Mouse (Mus musculus): ENCODE measurements around the gene Fcgr2b. TPM values are rescaled to one million over a fixed set of nuclear protein-coding genes. Genes with fewer than 3 reads are reported as not detected.

Fcgr2b gene
- polyA plus RNA-seq, 1 experiment from 2014 or later: 1.4 TPM

DNA sequence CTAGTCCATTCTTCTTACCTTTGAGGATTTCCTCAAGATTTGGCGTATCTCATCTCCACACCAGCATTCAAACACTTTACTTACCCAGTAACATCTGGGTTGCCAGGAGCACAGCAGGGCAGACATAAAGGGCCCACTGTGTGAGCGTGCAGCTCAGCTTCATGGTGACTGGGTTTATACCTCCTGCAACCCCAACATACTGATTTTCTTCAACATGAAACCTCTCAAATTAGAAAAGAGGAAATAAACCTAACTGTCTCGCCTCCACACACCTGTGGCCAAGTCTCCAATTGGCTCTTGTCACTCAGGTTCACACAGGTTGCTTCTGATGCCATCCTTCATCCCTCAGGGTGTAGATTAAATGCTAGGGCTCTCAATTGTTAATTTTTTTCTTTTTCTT is 49.0 kb downstream of the Fcgr2b start, which contains the start of gene Fcrla:
Gene Fcrla (minus strand): TSS at position 206 of the 400 bp plus-strand sequence.
- H3K27me3 ChIP-seq (ENCODE audit: control insufficient read depth, insufficient read depth, low read length): no peaks in the 10 kb centered on the region
- 85% methylated on average over 3 of the region's 3 CpGs for WGBS
- H3K9me3 ChIP-seq (ENCODE audit: control insufficient read depth, low read length): no peaks in the 10 kb centered on the region
- H3K36me3 ChIP-seq (ENCODE audit: control insufficient read depth, insufficient read depth, low read length): no peaks in the 10 kb centered on the region
- no peak within 1 kb of the TSS for H3K27ac ChIP-seq (ENCODE audit: low read depth, low read length)
- no peak within 1 kb of the TSS for H3K4me3 ChIP-seq (ENCODE audit: low read length)
- ATAC-seq (ENCODE audit: low FRiP score, low TSS enrichment): no peak
- H3K4me2 ChIP-seq (replicated peaks; ENCODE audit: low read depth, low read length): no peak within 1 kb of the TSS
- H3K9ac ChIP-seq (ENCODE audit: low read depth, low read length): no peak within 1 kb of the TSS
- no peaks in the 10 kb centered on the region for H3K4me1 ChIP-seq (ENCODE audit: control insufficient read depth, insufficient read depth, low read length)

DNA sequence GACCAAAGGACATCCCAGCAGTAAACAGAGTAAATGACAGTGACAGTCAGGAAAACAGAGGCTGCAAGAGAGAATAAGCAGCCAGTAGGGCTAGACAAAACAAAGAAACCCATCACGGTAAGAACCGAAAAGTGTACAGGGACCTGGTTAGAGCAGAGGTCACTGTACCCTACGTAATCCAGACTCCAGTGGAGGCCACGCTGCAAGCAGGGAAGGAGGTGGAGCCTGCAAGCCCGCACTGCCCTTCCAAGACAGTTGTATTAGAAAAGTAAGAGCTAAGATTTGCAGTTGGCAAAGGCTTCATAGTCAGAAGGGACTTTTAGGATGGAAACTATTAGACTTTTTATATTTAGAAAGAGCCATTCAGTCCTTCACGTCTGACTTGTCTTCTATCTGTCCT is 49.4 kb downstream of the Fcgr2b start:
- Histone ChIP-seq H3K27ac (ENCODE audit: low read depth, low read length) (no peak overlapping the region), H3K4me1 (ENCODE audit: control insufficient read depth, insufficient read depth, low read length) (no peaks in the 10 kb centered on the region), H3K9ac (ENCODE audit: low read depth, low read length) (no peak overlapping the region), H3K27me3 (ENCODE audit: control insufficient read depth, insufficient read depth, low read length) (no peaks in the 10 kb centered on the region), H3K4me2 (replicated peaks; ENCODE audit: low read depth, low read length) (no peak overlapping the region), H3K36me3 (ENCODE audit: control insufficient read depth, insufficient read depth, low read length) (no peaks in the 10 kb centered on the region), H3K9me3 (ENCODE audit: control insufficient read depth, low read length) (no peaks in the 10 kb centered on the region), H3K4me3 (ENCODE audit: low read length) (no peak overlapping the region)
- WGBS: 47% methylated on average over 6 of the region's 6 CpGs
- ATAC-seq (ENCODE audit: low FRiP score, low TSS enrichment): no peak

DNA sequence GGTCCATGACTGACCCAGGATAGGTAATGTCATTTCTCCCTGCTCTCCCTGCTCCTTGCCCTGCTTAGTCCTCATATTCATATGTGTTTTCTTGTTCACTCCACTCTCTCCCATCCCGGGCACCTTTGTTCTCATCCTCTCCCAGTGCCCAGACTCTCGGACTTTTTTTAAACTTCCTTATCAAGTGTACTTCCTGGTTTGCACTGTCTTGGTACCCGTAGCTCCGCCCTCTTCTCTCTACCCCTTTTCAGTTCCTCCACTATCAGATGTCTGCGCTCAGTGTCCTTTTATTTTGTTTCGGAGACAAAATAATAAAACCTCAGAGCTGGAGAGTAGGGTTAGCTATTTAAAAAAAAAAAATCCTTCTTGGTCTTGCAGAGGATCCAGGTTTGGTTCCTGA is 51.9 kb downstream of the Fcgr2b start:
- ATAC-seq (ENCODE audit: low FRiP score, low TSS enrichment): no peak
- 79% methylated on average over 6 of the region's 6 CpGs for WGBS

DNA sequence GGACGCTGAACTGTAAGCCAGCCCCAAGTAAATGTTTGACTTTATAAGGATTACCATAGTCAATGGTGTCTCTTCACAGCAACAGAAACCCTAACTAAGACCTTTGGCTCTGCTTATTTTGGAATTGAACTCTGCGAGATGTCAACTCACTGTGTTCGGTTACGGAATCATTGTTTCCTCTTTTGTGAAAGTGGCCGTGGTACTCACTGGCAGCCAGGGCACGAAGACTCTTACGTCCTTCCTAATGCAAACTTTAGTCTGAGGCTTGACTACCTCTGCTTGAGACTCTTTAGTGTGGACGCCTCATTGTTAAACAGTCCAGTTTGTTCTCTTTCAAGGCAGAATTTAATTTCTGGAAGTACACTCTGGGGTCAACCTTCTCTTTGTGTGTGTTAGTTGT is 57.0 kb downstream of the Fcgr2b start:
- Histone ChIP-seq H3K4me3 (ENCODE audit: low read length) (no peak overlapping the region), H3K27ac (ENCODE audit: low read depth, low read length) (no peak overlapping the region), H3K9ac (ENCODE audit: low read depth, low read length) (no peak overlapping the region), H3K36me3 (ENCODE audit: control insufficient read depth, insufficient read depth, low read length) (no peaks in the 10 kb centered on the region), H3K4me2 (replicated peaks; ENCODE audit: low read depth, low read length) (no peak overlapping the region), H3K9me3 (ENCODE audit: control insufficient read depth, low read length) (no peaks in the 10 kb centered on the region), H3K4me1 (ENCODE audit: control insufficient read depth, insufficient read depth, low read length) (no peaks in the 10 kb centered on the region), H3K27me3 (ENCODE audit: control insufficient read depth, insufficient read depth, low read length) (no peaks in the 10 kb centered on the region)
- 95% methylated on average over 8 of the region's 8 CpGs for WGBS
- no peak for ATAC-seq (ENCODE audit: low FRiP score, low TSS enrichment)

More for the DNA sequence above, 51.9 kb downstream of the Fcgr2b start:
- H3K4me1 ChIP-seq (ENCODE audit: control insufficient read depth, insufficient read depth, low read length): no peaks in the 10 kb centered on the region
- H3K9me3 ChIP-seq (ENCODE audit: control insufficient read depth, low read length): no peaks in the 10 kb centered on the region
- no peaks in the 10 kb centered on the region for H3K27me3 ChIP-seq (ENCODE audit: control insufficient read depth, insufficient read depth, low read length)
- no peak overlapping the region for H3K27ac ChIP-seq (ENCODE audit: low read depth, low read length)
- H3K4me2 ChIP-seq (replicated peaks; ENCODE audit: low read depth, low read length): no peak overlapping the region
- H3K4me3 ChIP-seq (ENCODE audit: low read length): no peak overlapping the region
- no peak overlapping the region for H3K9ac ChIP-seq (ENCODE audit: low read depth, low read length)
- no peaks in the 10 kb centered on the region for H3K36me3 ChIP-seq (ENCODE audit: control insufficient read depth, insufficient read depth, low read length)

DNA sequence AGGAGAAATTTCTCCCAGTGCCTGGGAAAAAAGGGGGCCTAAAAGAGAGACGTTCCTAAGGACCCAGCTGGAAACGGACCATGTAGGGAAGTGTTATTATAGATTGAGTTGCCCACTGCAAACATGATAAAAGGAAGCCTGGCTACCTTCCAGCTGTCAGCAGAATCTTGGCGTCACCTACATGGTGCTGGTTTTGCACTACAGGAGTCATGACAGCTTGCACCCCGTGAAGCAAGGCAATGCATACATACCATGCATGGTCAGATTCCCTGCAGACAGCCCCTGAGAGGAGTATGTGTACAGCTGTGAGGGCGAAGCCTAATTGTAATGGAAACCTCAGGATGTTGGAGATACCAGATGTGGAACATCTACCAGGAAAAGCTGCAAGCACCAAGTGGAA is 60.7 kb downstream of the Fcgr2b start:
- WGBS: 83% methylated on average over 5 of the region's 5 CpGs

DNA sequence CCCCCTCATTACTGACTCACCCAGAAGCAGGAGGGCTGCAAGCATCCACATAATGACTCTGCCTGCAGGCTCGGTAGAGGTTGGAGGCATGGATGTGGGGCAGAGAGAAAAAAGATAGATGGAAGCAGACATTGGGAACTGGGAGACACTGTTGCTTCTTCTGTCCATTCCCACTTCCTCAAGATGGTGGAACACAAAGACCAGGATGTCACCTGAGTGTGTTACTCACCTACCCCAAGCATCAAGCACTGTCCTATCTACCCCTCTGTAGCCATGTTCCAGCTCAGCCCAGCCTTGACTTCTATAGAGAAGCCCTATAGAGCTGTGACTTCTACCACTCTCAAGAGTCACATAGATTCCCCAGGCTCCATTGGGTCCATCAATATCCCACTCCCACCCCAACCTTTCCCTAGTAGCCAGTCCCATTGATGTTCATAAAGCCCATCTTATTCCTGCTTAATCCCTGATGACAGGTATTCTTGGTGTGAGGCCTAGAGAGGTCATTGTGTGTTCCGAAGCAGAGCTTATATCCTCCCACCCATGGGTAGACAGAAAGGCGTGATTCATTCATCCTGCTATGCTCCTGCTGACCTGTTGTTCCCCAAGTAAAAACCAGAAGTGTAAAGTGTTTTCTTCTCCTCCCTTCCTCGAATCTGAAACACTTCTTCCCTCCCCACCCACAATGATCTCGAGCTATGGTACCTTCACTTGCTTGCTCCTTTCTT is 63.3 kb downstream of the Fcgr2b start, which contains the start of gene Fcrlb:
Gene Fcrlb (minus strand): TSS at position 51 of the 725 bp plus-strand sequence.
- peaks cover 4% of the 10 kb centered on the region; the same call in 1 of the 2 replicates for H3K4me1 ChIP-seq (ENCODE audit: control insufficient read depth, insufficient read depth, low read length)
- H3K27me3 ChIP-seq (ENCODE audit: control insufficient read depth, insufficient read depth, low read length): peaks cover 12% of the 10 kb centered on the region
- H3K36me3 ChIP-seq (ENCODE audit: control insufficient read depth, insufficient read depth, low read length): no peaks in the 10 kb centered on the region
- ATAC-seq (ENCODE audit: low FRiP score, low TSS enrichment): no peak
- H3K9me3 ChIP-seq (ENCODE audit: control insufficient read depth, low read length): no peaks in the 10 kb centered on the region
- no peak within 1 kb of the TSS for H3K9ac ChIP-seq (ENCODE audit: low read depth, low read length)
- no peak within 1 kb of the TSS for H3K4me2 ChIP-seq (replicated peaks; ENCODE audit: low read depth, low read length)
- no peak within 1 kb of the TSS for H3K27ac ChIP-seq (ENCODE audit: low read depth, low read length)
- H3K4me3 ChIP-seq (ENCODE audit: low read length): no peak within 1 kb of the TSS
- 76% methylated on average over 5 of the region's 5 CpGs for WGBS

More for the DNA sequence above, 60.7 kb downstream of the Fcgr2b start:
- Histone ChIP-seq H3K4me3 (ENCODE audit: low read length) (no peak overlapping the region), H3K4me2 (replicated peaks; ENCODE audit: low read depth, low read length) (no peak overlapping the region), H3K27me3 (ENCODE audit: control insufficient read depth, insufficient read depth, low read length) (no peaks in the 10 kb centered on the region), H3K9ac (ENCODE audit: low read depth, low read length) (no peak overlapping the region), H3K27ac (ENCODE audit: low read depth, low read length) (no peak overlapping the region), H3K4me1 (ENCODE audit: control insufficient read depth, insufficient read depth, low read length) (no peaks in the 10 kb centered on the region), H3K36me3 (ENCODE audit: control insufficient read depth, insufficient read depth, low read length) (no peaks in the 10 kb centered on the region), H3K9me3 (ENCODE audit: control insufficient read depth, low read length) (no peaks in the 10 kb centered on the region)
- no peak for ATAC-seq (ENCODE audit: low FRiP score, low TSS enrichment)

DNA sequence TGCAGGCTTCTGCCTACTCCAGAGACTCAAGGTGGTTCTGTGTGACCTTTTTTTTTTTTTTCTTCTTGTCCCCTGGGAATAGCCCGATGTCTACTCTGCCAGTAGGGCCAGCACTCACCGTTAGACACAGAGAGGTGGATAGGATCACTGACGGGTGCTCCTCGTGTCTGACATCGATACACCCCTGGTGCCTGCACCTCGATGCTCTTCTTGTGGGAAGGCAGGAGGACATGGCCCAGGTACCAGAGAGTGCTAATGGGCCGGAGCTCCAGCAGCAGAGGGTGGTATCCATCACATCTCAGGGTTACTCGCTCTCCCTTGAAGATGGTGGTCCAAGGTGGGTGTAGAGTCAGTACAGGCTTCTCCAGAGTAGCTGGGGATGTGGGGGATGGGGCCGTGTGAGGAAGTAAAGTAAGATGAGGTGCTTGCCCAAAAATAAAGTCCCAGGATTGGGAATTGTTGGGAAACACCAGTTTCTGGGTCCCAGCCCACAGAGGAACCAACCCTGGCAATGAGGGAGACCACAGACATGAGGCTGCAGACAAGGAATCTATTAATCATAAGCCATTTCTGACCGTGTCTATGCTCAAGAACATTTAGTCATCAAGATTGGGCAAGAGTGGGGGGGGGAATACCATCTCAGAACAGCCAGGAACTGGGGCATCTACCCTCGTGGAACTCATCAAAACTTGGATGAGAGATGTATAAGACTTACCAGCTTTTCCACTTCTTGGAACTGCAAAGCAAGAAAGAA is 64.3 kb downstream of the Fcgr2b start:
- Histone ChIP-seq H3K4me3 (ENCODE audit: low read length) (no peak overlapping the region), H3K4me1 (ENCODE audit: control insufficient read depth, insufficient read depth, low read length) (peaks cover 4% of the 10 kb centered on the region; the same call in 1 of the 2 replicates), H3K4me2 (replicated peaks; ENCODE audit: low read depth, low read length) (no peak overlapping the region), H3K36me3 (ENCODE audit: control insufficient read depth, insufficient read depth, low read length) (no peaks in the 10 kb centered on the region), H3K9ac (ENCODE audit: low read depth, low read length) (no peak overlapping the region), H3K27me3 (ENCODE audit: control insufficient read depth, insufficient read depth, low read length) (peaks cover 21% of the 10 kb centered on the region), H3K27ac (ENCODE audit: low read depth, low read length) (no peak overlapping the region), H3K9me3 (ENCODE audit: control insufficient read depth, low read length) (no peaks in the 10 kb centered on the region)
- 84% methylated on average over 11 of the region's 11 CpGs for WGBS
- no peak for ATAC-seq (ENCODE audit: low FRiP score, low TSS enrichment)

Data from kidney, embryonic 14.5 days (tissue).